Mouse (Mus musculus) forebrain, embryonic 16.5 days (tissue): ENCODE measurements around the gene Rassf5. TPM values are rescaled to one million over a fixed set of nuclear protein-coding genes. Genes with fewer than 3 reads are reported as not detected.
"Not testable (repeated sequence)": the region's sequence is repeated elsewhere in the genome, so short reads cannot be mapped to it uniquely, and the experiment has no call there.

ENCODE experiments used
- ATAC-seq: fragments of 200-750 bp; cut with Nextera tagmentation; 2 replicates; pipeline ENCODE4 v1.8.0; 2017; ENCODE audit warnings: mild to moderate bottlenecking, moderate library complexity
- H3K27ac ChIP-seq: fragments of 300-500 bp; sonication (generic); 2 replicates; pipeline ENCODE4 v1.5.1; 2014; ENCODE audit warnings: low read length, control low read depth
- H3K27me3 ChIP-seq: fragments of 300-500 bp; sonication (generic); replicated peaks from 2 replicates; pipeline ENCODE4 v1.6.1; 2014; ENCODE audit warnings: low read length; ENCODE audit not compliant: control insufficient read depth, insufficient read depth
- H3K36me3 ChIP-seq: fragments of 300-500 bp; sonication (generic); 2 replicates; pipeline ENCODE4 v1.6.1; 2014; ENCODE audit not compliant: control insufficient read depth, insufficient read depth
- H3K4me1 ChIP-seq: fragments of 300-500 bp; sonication (generic); replicated peaks from 2 replicates; pipeline ENCODE4 v1.6.1; 2014; ENCODE audit warnings: low read length; ENCODE audit not compliant: control insufficient read depth, insufficient read depth
- H3K4me2 ChIP-seq: fragments of 300-500 bp; sonication (generic); 2 replicates; pipeline ENCODE4 v1.6.1; 2014; ENCODE audit warnings: mild to moderate bottlenecking, low read length, control low read depth
- H3K4me3 ChIP-seq: fragments of 300-500 bp; sonication (generic); replicated peaks from 2 replicates; pipeline ENCODE4 v1.5.1; 2014; ENCODE audit warnings: mild to moderate bottlenecking, low read length, control low read depth
- H3K9ac ChIP-seq: fragments of 300-500 bp; sonication (generic); replicated peaks from 2 replicates; pipeline ENCODE4 v1.6.1; 2014; ENCODE audit warnings: low read depth, low read length, control low read depth
- H3K9me3 ChIP-seq: fragments of 300-500 bp; sonication (generic); 2 replicates; pipeline ENCODE4 v1.6.1; 2016; ENCODE audit warnings: low read length; ENCODE audit not compliant: control insufficient read depth
- WGBS: fragments of 180-500 bp; shearing (Covaris S2); extraction: QIAGEN DNeasy Blood & Tissue Kit; methylation state at CpG from one replicate; pipeline ENCODE4 v1.1.7; 2014; 5-methylcytosine and 5-hydroxymethylcytosine counted together
- polyA plus RNA-seq: library from polyadenylated mRNA; unstranded; fragments of >200 nt; fragmentation: Nextera tagmentation; extraction: Ambion mirVana; gene quantifications from 2 replicates; pipeline ENCODE4 v1.2.1, GENCODE M21; 2015

Rassf5 gene
- polyA plus RNA-seq, 1 experiment from 2014 or later, result 2.5 TPM

GRCm38 (mm10) chr1:131263905-131264304 lies 18.8 kb upstream of the Rassf5 start:
- H3K27me3 ChIP-seq, result no peaks in the 10 kb centered on the region
- no peak overlapping the region for H3K9ac ChIP-seq
- no peak for ATAC-seq
- no peaks in the 10 kb centered on the region for H3K4me1 ChIP-seq
- no peaks in the 10 kb centered on the region for H3K9me3 ChIP-seq
- no peaks in the 10 kb centered on the region for H3K36me3 ChIP-seq
- WGBS, result 73% methylated on average over 12 of the region's 12 CpGs
- no peak overlapping the region for H3K4me2 ChIP-seq
- H3K27ac ChIP-seq, result no peak overlapping the region
- no peak overlapping the region for H3K4me3 ChIP-seq

- H3K4me2 ChIP-seq, result no peak overlapping the region
These were observed 15.2 kb upstream of the Rassf5 start for GRCm38 (mm10) chr1:131260309-131260656.

GRCm38 (mm10) chr1:131259632-131260308 lies 14.7 kb upstream of the Rassf5 start:
- Histone ChIP-seq H3K9ac (no peak overlapping the region), H3K36me3 (no peaks in the 10 kb centered on the region), H3K27me3 (no peaks in the 10 kb centered on the region), H3K27ac (no peak overlapping the region), H3K4me2 (no peak overlapping the region), H3K4me3 (no peak overlapping the region), H3K4me1 (no peaks in the 10 kb centered on the region), H3K9me3 (no peaks in the 10 kb centered on the region)
- ATAC-seq, result no peak
- 69% methylated on average over 10 of the region's 10 CpGs for WGBS

More at GRCm38 (mm10) chr1:131260309-131260656, 15.2 kb upstream of the Rassf5 start:
- no peaks in the 10 kb centered on the region for H3K4me1 ChIP-seq
- no peak overlapping the region for H3K27ac ChIP-seq
- H3K36me3 ChIP-seq, result no peaks in the 10 kb centered on the region
- H3K9ac ChIP-seq, result no peak overlapping the region
- 0 out of 2 replicates have a peak, but pooled peaks have one; percentile 36 for ATAC-seq
- H3K4me3 ChIP-seq, result no peak overlapping the region
- H3K27me3 ChIP-seq, result no peaks in the 10 kb centered on the region
- no peaks in the 10 kb centered on the region for H3K9me3 ChIP-seq
- 27% methylated on average over 10 of the region's 10 CpGs for WGBS

GRCm38 (mm10) chr1:131257288-131257687 lies 12.2 kb upstream of the Rassf5 start:
- no peak overlapping the region for H3K27ac ChIP-seq
- H3K27me3 ChIP-seq, result no peaks in the 10 kb centered on the region
- no peaks in the 10 kb centered on the region for H3K36me3 ChIP-seq
- no peak overlapping the region for H3K9ac ChIP-seq
- H3K4me1 ChIP-seq, result no peaks in the 10 kb centered on the region
- no peak overlapping the region for H3K4me3 ChIP-seq
- H3K9me3 ChIP-seq, result no peaks in the 10 kb centered on the region
- H3K4me2 ChIP-seq, result no peak overlapping the region
- no peak for ATAC-seq
- WGBS, result 71% methylated on average over 6 of the region's 6 CpGs

- H3K27me3 ChIP-seq, result not testable (repeated sequence)
- WGBS, result 87% methylated on average over 7 of the region's 7 CpGs
These were observed 7.6 kb upstream of the Rassf5 start for GRCm38 (mm10) chr1:131252516-131253250.

GRCm38 (mm10) chr1:131246433-131247395 lies 1.7 kb upstream of the Rassf5 start:
- Histone ChIP-seq H3K9ac (0 out of 2 replicates have a peak overlapping the region, but pooled peaks have one; percentile 13), H3K27me3 (peaks cover 10% of the 10 kb centered on the region), H3K27ac (no peak overlapping the region), H3K36me3 (no peaks in the 10 kb centered on the region), H3K4me3 (no peak overlapping the region), H3K4me1 (peaks cover 17% of the 10 kb centered on the region), H3K4me2 (peak overlapping the region; percentile 26), H3K9me3 (no peaks in the 10 kb centered on the region)
- peak; percentile 27 for ATAC-seq
- WGBS, result 11% methylated on average over 7 of the region's 7 CpGs

More at GRCm38 (mm10) chr1:131252516-131253250, 7.6 kb upstream of the Rassf5 start:
- not testable (repeated sequence) for H3K27ac ChIP-seq, ATAC-seq, H3K9ac ChIP-seq, H3K4me2 ChIP-seq, H3K36me3 ChIP-seq, H3K4me1 ChIP-seq, H3K4me3 ChIP-seq, H3K9me3 ChIP-seq

GRCm38 (mm10) chr1:131245926-131246325 lies 868 bp upstream of the Rassf5 start:
- Histone ChIP-seq H3K36me3 (no peaks in the 10 kb centered on the region), H3K9ac (no peak overlapping the region), H3K9me3 (no peaks in the 10 kb centered on the region), H3K27me3 (peaks cover 10% of the 10 kb centered on the region), H3K4me1 (peaks cover 17% of the 10 kb centered on the region), H3K27ac (no peak overlapping the region), H3K4me2 (peak overlapping the region; percentile 95), H3K4me3 (peak overlapping the region; percentile 77)
- 9% methylated on average over 9 of the region's 9 CpGs for WGBS
- peak; percentile 57 for ATAC-seq

GRCm38 (mm10) chr1:131244536-131245088 lies 446 bp downstream of the Rassf5 start:
- H3K4me3 ChIP-seq, result peak overlapping the region; percentile 77
- no peaks in the 10 kb centered on the region for H3K36me3 ChIP-seq
- peak overlapping the region; percentile 95 for H3K4me2 ChIP-seq
- H3K27ac ChIP-seq, result no peak overlapping the region
- peak overlapping the region; percentile 78 for H3K9ac ChIP-seq
- peak; percentile 65 for ATAC-seq
- no peaks in the 10 kb centered on the region for H3K9me3 ChIP-seq
- peaks cover 17% of the 10 kb centered on the region for H3K4me1 ChIP-seq
- WGBS, result under 1% methylated on average over 53 of the region's 57 CpGs
- H3K27me3 ChIP-seq, result peaks cover 10% of the 10 kb centered on the region
